Mouse (Mus musculus): ENCODE measurements at regions not wholly inside any gene's neighbourhood (a gene's known extent, or its start where the extent isn't known, plus 50 kb on each side); places are given as distances from the start of the nearest gene placed in this dataset.
A peak's percentile ranks its signal among the peaks of the same experiment; 100 is the strongest.

- DNase-seq (ENCODE audit: low read depth): no peak
These were observed 59.7 kb downstream of the Prlhr start for GRCm38 (mm10) chr19:60408436-60408835.

DNA sequence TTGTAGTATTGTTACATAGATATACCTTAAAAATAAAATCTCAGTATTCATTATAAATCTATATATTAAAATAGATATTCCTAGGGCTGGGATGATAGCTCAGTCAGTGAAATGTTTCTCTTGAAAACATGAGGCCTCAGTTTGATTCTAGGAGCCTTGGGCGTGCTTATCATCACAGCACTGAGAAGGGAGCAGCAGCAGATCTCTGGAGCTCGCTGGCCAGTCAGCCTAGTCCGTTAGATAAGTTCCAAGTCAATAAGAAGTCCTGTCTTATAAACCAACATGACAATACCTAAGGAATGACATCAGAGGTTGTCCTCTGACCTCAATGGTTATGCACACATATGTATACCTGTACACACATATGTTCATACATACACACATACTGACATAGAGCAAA lies 68.7 kb downstream of the Prlhr start:
- no peak for DNase-seq (ENCODE audit: low read depth)

DNA sequence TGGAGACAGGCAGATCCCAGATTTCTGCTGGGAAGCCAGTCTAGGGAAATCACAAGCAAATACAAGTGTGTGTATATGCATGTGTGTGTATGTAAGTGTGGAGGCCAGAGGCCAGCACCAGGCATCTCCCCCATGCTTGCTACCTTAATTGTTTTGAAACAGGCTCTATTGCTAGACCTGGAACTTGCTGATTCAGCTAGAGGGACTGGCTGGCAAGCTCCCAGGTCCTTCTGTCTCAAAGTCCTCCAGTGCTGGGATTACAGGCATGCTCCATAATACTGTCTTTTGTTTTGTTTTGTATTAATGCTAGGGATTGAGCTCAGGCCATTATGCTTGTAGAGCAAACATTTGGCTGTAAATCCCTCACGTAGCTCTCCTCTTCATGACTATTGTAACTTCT lies 70.4 kb downstream of the Prlhr start:
- no peak for DNase-seq (ENCODE audit: low read depth)

- DNase-seq (ENCODE audit: low read depth): no peak
These were observed 71.5 kb downstream of the Prlhr start for GRCm38 (mm10) chr19:60396604-60397003.

DNA sequence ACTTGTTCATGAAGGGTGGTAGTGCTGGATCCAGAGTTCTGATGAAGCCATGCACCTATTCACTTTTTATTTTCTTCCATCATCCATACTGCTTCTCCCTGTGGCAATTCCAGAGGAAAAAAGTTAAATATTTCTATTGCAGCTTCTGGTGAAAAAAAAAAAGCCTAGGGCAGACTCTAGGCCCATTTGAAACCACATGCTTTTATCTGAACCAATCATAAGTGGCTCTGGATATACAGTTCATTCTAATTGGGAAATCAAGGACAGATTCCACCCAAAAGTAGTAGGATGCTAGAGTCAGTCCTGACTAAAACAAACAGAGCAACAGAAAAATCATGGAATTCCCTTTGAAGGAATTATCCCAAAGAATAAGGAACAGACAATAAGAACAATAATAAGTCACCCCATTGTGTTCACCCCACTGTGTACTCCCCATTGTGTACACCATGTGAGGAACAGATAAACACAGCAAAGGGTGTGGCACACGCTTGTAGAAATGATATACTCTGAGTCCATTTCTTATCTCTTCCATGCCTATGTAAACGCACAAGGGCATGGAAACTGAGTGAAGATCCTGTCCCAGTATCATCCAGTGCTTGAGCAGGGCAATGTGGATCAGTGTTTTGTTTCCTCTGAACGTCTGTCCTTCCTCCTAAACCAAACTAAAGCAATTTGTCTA lies 81.4 kb downstream of the Prlhr start:
- DNase-seq (ENCODE audit: low read depth): no peak

- no peak for DNase-seq (ENCODE audit: low read depth)
These were observed 83.4 kb downstream of the Prlhr start for GRCm38 (mm10) chr19:60384721-60385120.

GRCm38 (mm10) chr19:60382661-60383060 lies 85.4 kb downstream of the Prlhr start:
- no peak for DNase-seq (ENCODE audit: low read depth)

DNA sequence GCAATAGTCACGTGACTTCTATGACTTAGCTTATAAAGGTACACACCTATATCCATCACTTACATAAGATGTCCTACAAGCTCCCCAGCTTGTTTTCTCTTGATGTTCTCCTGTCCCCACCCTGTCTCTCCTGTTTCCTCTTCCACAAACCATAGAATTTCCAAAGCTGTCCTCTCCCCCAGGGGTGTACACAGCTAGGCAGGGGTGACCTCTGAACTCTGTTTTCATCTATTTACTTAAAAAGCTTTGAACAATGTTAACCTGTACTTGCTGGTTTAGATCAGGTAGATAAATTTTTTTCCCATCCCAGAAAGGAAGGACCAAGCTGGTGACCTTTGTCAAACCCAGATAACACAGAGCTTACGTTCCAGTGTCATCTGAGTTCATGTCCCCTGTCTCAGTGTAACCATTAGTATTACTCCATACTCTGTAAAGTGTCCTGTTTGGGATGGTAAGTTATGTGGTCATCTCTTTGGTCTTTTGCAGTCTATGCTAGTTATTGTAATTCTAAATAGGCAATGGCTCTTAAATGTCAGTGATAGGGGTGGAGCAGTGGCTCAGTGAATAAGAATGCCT lies 89.0 kb downstream of the Prlhr start:
- no peak for DNase-seq (ENCODE audit: low read depth)

DNA sequence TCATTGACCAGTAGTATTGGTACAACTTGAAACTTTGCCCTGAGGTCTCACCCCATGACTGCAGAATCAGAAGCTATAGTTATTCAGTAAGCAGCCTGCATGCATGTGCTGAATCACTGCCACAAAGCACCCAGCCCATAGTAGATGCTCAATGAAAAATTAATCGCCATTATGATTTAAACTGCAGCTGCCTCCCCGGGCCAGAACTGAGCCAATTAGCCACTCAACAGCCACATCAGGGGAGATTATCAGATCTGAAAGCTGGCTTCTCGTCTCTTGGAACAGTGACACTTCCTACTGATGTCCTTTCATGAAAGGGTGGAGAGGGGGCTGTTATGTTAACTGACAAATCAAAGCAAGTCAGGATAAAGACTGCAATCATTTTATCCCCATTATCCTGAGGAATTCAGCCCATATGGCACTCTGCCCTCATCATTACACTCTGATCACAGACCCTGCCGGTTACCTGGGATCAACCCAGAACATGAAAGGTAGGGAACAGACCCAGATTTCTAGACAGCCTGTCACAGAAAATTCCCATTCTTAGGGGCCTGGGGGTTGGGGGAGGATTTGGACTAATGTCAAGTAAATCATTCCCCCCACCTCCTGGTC lies 104.0 kb downstream of the Prlhr start:
- no peak for DNase-seq (ENCODE audit: low read depth)

GRCm38 (mm10) chr19:60344911-60345310 lies 118.4 kb upstream of the Fam204a start:
- DNase-seq (ENCODE audit: low read depth): no peak

DNA sequence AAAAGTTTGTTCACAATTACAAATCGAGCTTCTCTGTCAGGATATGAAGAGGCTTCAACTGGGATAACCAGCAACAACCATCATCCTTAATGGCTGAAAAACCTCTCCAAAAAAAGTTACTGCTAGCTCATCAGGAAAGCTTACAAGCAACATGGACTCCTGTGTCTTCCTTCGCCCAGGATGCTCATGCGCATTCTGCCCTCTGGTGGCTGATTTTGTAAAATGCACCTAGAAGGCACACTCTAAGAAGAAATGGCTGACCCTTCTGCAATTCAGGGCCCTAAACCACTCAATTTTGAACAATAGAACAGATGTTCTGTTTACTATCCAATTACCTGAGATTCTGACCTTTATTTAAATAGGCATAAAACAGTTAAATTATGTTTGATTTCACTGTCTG lies 115.0 kb upstream of the Fam204a start:
- DNase-seq (ENCODE audit: low read depth): peak; percentile 49

GRCm38 (mm10) chr19:60340234-60340633 lies 113.7 kb upstream of the Fam204a start:
- DNase-seq (ENCODE audit: low read depth): no peak

DNA sequence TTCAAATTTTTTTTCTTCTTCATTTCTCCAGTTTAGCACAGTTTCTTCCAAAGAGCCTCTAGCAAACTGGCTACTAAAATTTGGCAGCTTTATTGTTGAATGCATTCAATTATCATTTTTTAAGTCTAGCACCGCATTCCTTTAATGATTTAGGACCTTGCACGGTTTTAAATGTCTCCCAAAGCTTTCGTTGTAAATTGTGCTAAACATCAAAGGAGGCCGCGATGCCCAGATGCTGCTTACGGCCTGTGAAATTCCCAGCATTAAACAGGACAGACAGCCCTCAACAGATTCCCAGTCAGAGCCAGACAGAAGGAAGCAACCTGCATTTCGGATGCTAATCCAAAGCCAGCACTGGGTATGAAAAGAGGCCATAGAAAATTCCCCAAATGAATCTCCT lies 108.0 kb upstream of the Fam204a start:
- no peak for DNase-seq (ENCODE audit: low read depth)

GRCm38 (mm10) chr19:60328295-60328694 lies 101.8 kb upstream of the Fam204a start:
- DNase-seq (ENCODE audit: low read depth): no peak

DNA sequence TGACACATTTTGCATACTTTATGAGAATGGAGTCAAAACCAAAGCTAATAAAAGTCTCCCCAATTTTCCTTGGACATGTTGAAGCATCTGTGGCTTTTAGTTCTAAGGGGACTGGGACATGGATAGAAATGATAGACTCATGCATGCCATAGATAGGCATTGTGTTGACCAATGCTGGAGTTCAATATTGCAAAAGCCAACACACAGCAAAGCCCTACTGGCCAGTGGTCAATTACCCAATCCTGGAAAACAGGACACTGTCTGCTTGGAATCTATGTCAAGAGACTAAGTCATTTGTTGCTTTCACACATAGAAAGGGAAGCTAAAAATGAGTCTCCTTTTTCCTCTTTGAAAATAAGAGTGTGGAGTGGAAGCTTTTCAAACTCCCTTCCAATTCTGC lies 99.1 kb upstream of the Fam204a start:
- no peak for DNase-seq (ENCODE audit: low read depth)

DNA sequence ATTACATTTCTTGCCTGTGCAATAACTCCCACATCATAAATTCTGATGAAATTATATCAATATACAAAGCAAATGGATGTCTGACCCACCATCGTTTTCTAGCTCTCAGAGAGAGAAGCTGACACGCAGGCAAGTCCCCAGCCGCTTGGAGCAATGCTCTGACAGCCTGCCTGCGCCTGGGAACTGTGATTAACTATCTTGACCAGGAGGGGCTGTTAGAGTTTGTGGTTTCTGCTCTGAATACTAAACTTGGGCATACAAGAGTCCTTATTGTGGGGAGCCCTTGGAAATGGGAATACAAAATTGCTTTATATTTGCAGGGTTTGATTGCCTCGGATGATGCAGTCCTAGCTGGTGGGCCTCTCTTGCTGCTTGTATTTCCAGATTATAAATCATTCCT lies 98.6 kb upstream of the Fam204a start:
- DNase-seq (ENCODE audit: low read depth): no peak

DNA sequence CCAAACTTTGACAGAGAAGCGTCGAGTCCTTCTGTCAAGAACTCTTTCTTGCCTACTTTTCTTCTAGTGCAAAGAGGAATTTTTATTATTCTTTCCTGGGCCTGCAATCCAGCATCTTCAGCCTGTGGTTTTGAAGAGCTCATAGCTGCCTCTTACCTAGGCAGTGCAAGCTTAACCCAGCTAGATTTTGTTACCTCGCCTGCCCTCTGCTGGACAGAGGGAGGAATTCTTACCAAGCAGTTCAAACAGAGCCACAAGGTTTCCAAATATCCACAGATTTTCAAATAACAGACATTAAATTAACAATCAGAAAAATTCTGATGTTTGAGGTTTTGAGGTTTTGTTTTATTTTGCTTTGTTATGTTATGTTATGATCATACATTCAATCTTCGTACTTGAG lies 84.1 kb upstream of the Fam204a start:
- peak; percentile 51 for DNase-seq (ENCODE audit: low read depth)

GRCm38 (mm10) chr19:60302371-60302770 lies 75.9 kb upstream of the Fam204a start:
- DNase-seq (ENCODE audit: low read depth): no peak

GRCm38 (mm10) chr19:60300891-60301290 lies 74.4 kb upstream of the Fam204a start:
- DNase-seq (ENCODE audit: low read depth): no peak

DNA sequence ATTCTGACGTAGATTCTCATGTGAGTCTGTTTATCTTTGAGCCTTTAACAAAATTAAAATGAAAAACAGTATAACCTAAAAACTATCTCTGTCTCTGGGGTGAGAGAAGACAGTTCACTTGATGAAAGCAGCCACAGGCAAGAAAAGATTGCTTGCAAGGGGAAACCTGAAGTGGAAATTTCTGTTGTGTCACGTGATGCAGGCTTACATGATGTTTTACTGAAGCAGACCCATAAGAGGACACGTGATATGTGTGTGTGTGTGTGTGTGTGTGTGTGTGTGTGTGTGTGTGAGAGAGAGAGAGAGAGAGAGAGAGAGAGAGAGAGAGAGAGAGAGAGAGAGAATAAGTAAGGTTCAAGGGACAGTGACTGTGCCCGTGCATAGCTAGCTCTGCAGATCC lies 63.7 kb upstream of the Fam204a start:
- DNase-seq (ENCODE audit: low read depth): no peak

DNA sequence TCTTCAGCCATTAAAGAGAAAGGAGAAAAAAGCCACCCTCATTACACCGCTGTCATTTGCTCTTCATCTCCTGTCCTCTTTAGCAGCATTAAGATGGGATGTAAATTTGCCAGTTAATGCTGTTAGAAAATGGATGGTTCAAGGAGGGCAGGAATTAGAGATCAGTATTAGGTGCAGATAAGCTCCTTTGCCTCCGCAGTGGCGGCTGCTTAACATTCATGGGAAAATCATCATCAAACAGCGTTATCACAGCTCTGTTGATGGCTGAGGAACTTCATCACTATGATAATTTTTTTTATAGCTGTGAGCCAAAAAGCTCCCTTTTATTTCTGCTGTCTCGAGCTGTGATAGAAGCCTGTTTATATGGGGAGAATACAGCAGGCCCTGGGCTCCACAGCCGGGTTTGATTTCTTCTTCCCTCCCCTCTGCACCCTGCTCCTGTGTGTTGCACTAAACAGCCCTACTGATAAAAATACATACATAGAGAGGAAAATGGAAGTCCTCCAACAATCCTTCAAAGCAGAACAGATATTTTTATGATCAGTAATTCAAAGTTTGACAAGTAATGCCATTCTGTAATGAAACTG lies 60.4 kb upstream of the Fam204a start:
- no peak for DNase-seq (ENCODE audit: low read depth)

- no peak for DNase-seq (ENCODE audit: low read depth)
These were observed 58.4 kb upstream of the Fam204a start for GRCm38 (mm10) chr19:60284901-60285300.

All from naive thymus-derived CD4-positive, alpha-beta T cell, adult 2 months (primary cell).